Mouse (Mus musculus) liver, embryonic 14.5 days (tissue): ENCODE measurements at regions not wholly inside any gene's neighbourhood (a gene's known extent, or its start where the extent isn't known, plus 50 kb on each side); places are given as distances from the start of the nearest gene placed in this dataset.
A peak's percentile ranks its signal among the peaks of the same experiment; 100 is the strongest.

Experiments used
- CTCF ChIP-seq: IDR thresholded peaks from 2 replicates; pipeline ENCODE4 v1.5.1; 2016; ENCODE audit warnings: antibody characterized with exemption, low read depth, control low read depth
- EP300 ChIP-seq: IDR thresholded peaks from 2 replicates; pipeline ENCODE4 v1.6.1; 2016; ENCODE audit warnings: antibody characterized with exemption, low read depth

- peak; percentile 19; the same call in 1 of the 2 replicates for TF ChIP-seq CTCF
- TF ChIP-seq EP300: no peak
These were observed 51.8 kb upstream of the Rc3h1 start for GRCm38 (mm10) chr1:160854410-160854809.
